Mouse (Mus musculus): ENCODE results near the gene Hexim1. TPM values are rescaled to one million over a fixed set of nuclear protein-coding genes. Genes with fewer than 3 reads are reported as not detected.

Gene Hexim1
- total and polyA plus RNA-seq, 2 experiments from 2014 or later, result 4.5 to 19.1 TPM

GRCm38 (mm10) chr11:103162132-103162531 is 46.1 kb downstream of the Hexim1 start:
- DNase-seq (ENCODE audit: low spot score) (no peak), ATAC-seq (ENCODE audit: low FRiP score) (no peak)
- Histone ChIP-seq H3K27me3 (ENCODE audit: insufficient read depth, low read length) (no peaks in the 10 kb centered on the region), H3K36me3 (ENCODE audit: insufficient read depth, low read length) (no peaks in the 10 kb centered on the region), H3K27ac (ENCODE audit: low read depth, low read length) (no peak overlapping the region), H3K4me1 (ENCODE audit: insufficient read depth, low read length) (no peaks in the 10 kb centered on the region), H3K9me3 (ENCODE audit: low read length) (no peaks in the 10 kb centered on the region), H3K4me2 (ENCODE audit: low read depth, low read length, poor library complexity, severe bottlenecking) (no peak overlapping the region), H3K9ac (replicated peaks; ENCODE audit: low read length, poor library complexity, severe bottlenecking) (no peak overlapping the region), H3K4me3 (ENCODE audit: low read depth, low read length) (no peak overlapping the region)
- 94% methylated on average over 5 of the region's 5 CpGs for WGBS
- TF ChIP-seq CTCF (IDR thresholded peaks at IDR 0.05), result peak; percentile 55

DNA sequence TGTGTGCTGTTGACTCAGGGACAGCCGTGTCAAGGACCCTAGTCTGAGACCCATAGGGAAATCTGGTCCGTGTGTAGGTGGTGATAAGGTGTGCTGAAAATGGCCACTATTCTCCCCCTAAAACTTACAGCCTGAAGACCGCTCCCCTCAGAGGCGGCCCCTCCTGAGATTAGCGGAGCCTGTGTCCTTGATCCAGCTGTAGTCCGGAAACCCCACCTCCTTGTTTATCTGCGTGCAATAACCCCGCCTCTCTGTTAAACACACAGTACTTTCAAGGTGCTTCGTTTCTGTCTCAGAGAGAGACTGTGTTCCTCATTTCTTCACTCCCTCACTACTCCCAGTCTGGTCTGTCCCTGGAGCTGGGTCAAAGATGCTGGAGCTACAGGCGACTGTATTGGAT is 48.4 kb downstream of the Hexim1 start:
- Histone ChIP-seq H3K27me3 (ENCODE audit: insufficient read depth, low read length) (no peaks in the 10 kb centered on the region), H3K9ac (replicated peaks; ENCODE audit: low read length, poor library complexity, severe bottlenecking) (no peak overlapping the region), H3K9me3 (ENCODE audit: low read length) (no peaks in the 10 kb centered on the region), H3K4me2 (ENCODE audit: low read depth, low read length, poor library complexity, severe bottlenecking) (no peak overlapping the region), H3K4me1 (ENCODE audit: insufficient read depth, low read length) (peaks cover 5% of the 10 kb centered on the region; the same call in 1 of the 2 replicates), H3K27ac (ENCODE audit: low read depth, low read length) (no peak overlapping the region), H3K36me3 (ENCODE audit: insufficient read depth, low read length) (no peaks in the 10 kb centered on the region), H3K4me3 (ENCODE audit: low read depth, low read length) (no peak overlapping the region)
- no peak for TF ChIP-seq CTCF (IDR thresholded peaks at IDR 0.05)
- DNase-seq (ENCODE audit: low spot score), result no peak
- WGBS, result 32% methylated on average over 10 of the region's 10 CpGs
- ATAC-seq (ENCODE audit: low FRiP score), result no peak

- WGBS, result 25% methylated on average over 9 of the region's 9 CpGs
- DNase-seq (ENCODE audit: low spot score), result peak; percentile 77
- H3K9ac ChIP-seq (replicated peaks; ENCODE audit: low read length, poor library complexity, severe bottlenecking), result no peak overlapping the region
- H3K9me3 ChIP-seq (ENCODE audit: low read length), result no peaks in the 10 kb centered on the region
- ATAC-seq (ENCODE audit: low FRiP score), result no peak
- H3K4me2 ChIP-seq (ENCODE audit: low read depth, low read length, poor library complexity, severe bottlenecking), result no peak overlapping the region
- H3K36me3 ChIP-seq (ENCODE audit: insufficient read depth, low read length), result no peaks in the 10 kb centered on the region
- no peak overlapping the region for H3K4me3 ChIP-seq (ENCODE audit: low read depth, low read length)
- no peaks in the 10 kb centered on the region for H3K27me3 ChIP-seq (ENCODE audit: insufficient read depth, low read length)
- peaks cover 26% of the 10 kb centered on the region for H3K4me1 ChIP-seq (ENCODE audit: insufficient read depth, low read length)
- TF ChIP-seq CTCF (IDR thresholded peaks at IDR 0.05), result peak; percentile 95
- H3K27ac ChIP-seq (ENCODE audit: low read depth, low read length), result peak overlapping the region; percentile 14; the same call in 1 of the 2 replicates
These were observed 52.8 kb downstream of the Hexim1 start for GRCm38 (mm10) chr11:103168690-103169390.

Other genes with a start within 250 kb of the Hexim1 start
- 63.0 and 69.8 TPM in 2 replicates for gene Eftud2, start 235.2 kb upstream of the Hexim1 start, total RNA-seq (2014; rRNA removed)
- 104 and 105 TPM in 2 replicates for gene Eftud2, start 235.2 kb upstream of the Hexim1 start, polyA plus RNA-seq (2015; fragmentation: Nextera tagmentation; extraction: Ambion mirVana)
- 0.33 and 1.6 TPM in 2 replicates for gene Ccdc103, start 235.0 kb upstream of the Hexim1 start, total RNA-seq (2014; rRNA removed)
- gene Ccdc103, start 235.0 kb upstream of the Hexim1 start, polyA plus RNA-seq (2015; fragmentation: Nextera tagmentation; extraction: Ambion mirVana), result 1.7 and 1.8 TPM in 2 replicates
- gene Fam187a, start 231.1 kb upstream of the Hexim1 start, total RNA-seq (2014; rRNA removed), result not detected in 2 replicates
- gene Fam187a, start 231.1 kb upstream of the Hexim1 start, polyA plus RNA-seq (2015; fragmentation: Nextera tagmentation; extraction: Ambion mirVana), result 0.12 TPM in 1 of 2 replicates, not detected in the other
- 19.5 and 36.4 TPM in 2 replicates for gene Gfap, start 215.3 kb upstream of the Hexim1 start, total RNA-seq (2014; rRNA removed)
- gene Gfap, start 215.3 kb upstream of the Hexim1 start, polyA plus RNA-seq (2015; fragmentation: Nextera tagmentation; extraction: Ambion mirVana), result 20.6 and 24.3 TPM in 2 replicates
- gene Kif18b, start 191.1 kb upstream of the Hexim1 start, total RNA-seq (2014; rRNA removed), result 3.8 and 6.3 TPM in 2 replicates
- 0.46 and 0.60 TPM in 2 replicates for gene Kif18b, start 191.1 kb upstream of the Hexim1 start, polyA plus RNA-seq (2015; fragmentation: Nextera tagmentation; extraction: Ambion mirVana)
- gene C1ql1, start 169.5 kb upstream of the Hexim1 start, total RNA-seq (2014; rRNA removed), result 45.6 and 52.8 TPM in 2 replicates
- 15.8 and 16.9 TPM in 2 replicates for gene C1ql1, start 169.5 kb upstream of the Hexim1 start, polyA plus RNA-seq (2015; fragmentation: Nextera tagmentation; extraction: Ambion mirVana)
- 48.6 and 56.3 TPM in 2 replicates for gene Nmt1, start 88.0 kb upstream of the Hexim1 start, total RNA-seq (2014; rRNA removed)
- 39.1 and 40.5 TPM in 2 replicates for gene Nmt1, start 88.0 kb upstream of the Hexim1 start, polyA plus RNA-seq (2015; fragmentation: Nextera tagmentation; extraction: Ambion mirVana)
- 154 and 191 TPM in 2 replicates for gene Dcakd, start 87.9 kb upstream of the Hexim1 start, total RNA-seq (2014; rRNA removed)
- 165 and 173 TPM in 2 replicates for gene Dcakd, start 87.9 kb upstream of the Hexim1 start, polyA plus RNA-seq (2015; fragmentation: Nextera tagmentation; extraction: Ambion mirVana)
- gene Plcd3, start 14.6 kb upstream of the Hexim1 start, total RNA-seq (2014; rRNA removed), result 9.4 and 9.7 TPM in 2 replicates
- gene Plcd3, start 14.6 kb upstream of the Hexim1 start, polyA plus RNA-seq (2015; fragmentation: Nextera tagmentation; extraction: Ambion mirVana), result 4.7 and 4.9 TPM in 2 replicates
- gene Acbd4, start 14.5 kb upstream of the Hexim1 start, total RNA-seq (2014; rRNA removed), result 21.8 and 22.9 TPM in 2 replicates
- gene Acbd4, start 14.5 kb upstream of the Hexim1 start, polyA plus RNA-seq (2015; fragmentation: Nextera tagmentation; extraction: Ambion mirVana), result 17.5 and 21.8 TPM in 2 replicates
- gene Hexim2, start 16.2 kb downstream of the Hexim1 start, total RNA-seq (2014; rRNA removed), result 46.3 and 57.8 TPM in 2 replicates
- gene Hexim2, start 16.2 kb downstream of the Hexim1 start, polyA plus RNA-seq (2015; fragmentation: Nextera tagmentation; extraction: Ambion mirVana), result 38.0 and 40.5 TPM in 2 replicates
- 12.0 and 14.3 TPM in 2 replicates for gene Fmnl1, start 54.9 kb downstream of the Hexim1 start, total RNA-seq (2014; rRNA removed)
- 7.3 and 9.5 TPM in 2 replicates for gene Fmnl1, start 54.9 kb downstream of the Hexim1 start, polyA plus RNA-seq (2015; fragmentation: Nextera tagmentation; extraction: Ambion mirVana)
- 0.61 TPM in 1 of 2 replicates, not detected in the other for gene 1700023F06Rik, start 92.3 kb downstream of the Hexim1 start, total RNA-seq (2014; rRNA removed)
- 4.3 and 4.9 TPM in 2 replicates for gene 1700023F06Rik, start 92.3 kb downstream of the Hexim1 start, polyA plus RNA-seq (2015; fragmentation: Nextera tagmentation; extraction: Ambion mirVana)
- 1.4 and 1.9 TPM in 2 replicates for gene Spata32, start 102.2 kb downstream of the Hexim1 start, total RNA-seq (2014; rRNA removed)
- 1.2 and 1.5 TPM in 2 replicates for gene Spata32, start 102.2 kb downstream of the Hexim1 start, polyA plus RNA-seq (2015; fragmentation: Nextera tagmentation; extraction: Ambion mirVana)
- gene Map3k14, start 151.2 kb downstream of the Hexim1 start, total RNA-seq (2014; rRNA removed), result 4.8 and 6.1 TPM in 2 replicates
- 1.5 and 1.7 TPM in 2 replicates for gene Map3k14, start 151.2 kb downstream of the Hexim1 start, polyA plus RNA-seq (2015; fragmentation: Nextera tagmentation; extraction: Ambion mirVana)
- 7.6 and 7.9 TPM in 2 replicates for gene Arhgap27, start 247.5 kb downstream of the Hexim1 start, total RNA-seq (2014; rRNA removed)
- gene Arhgap27, start 247.5 kb downstream of the Hexim1 start, polyA plus RNA-seq (2015; fragmentation: Nextera tagmentation; extraction: Ambion mirVana), result 4.9 and 6.2 TPM in 2 replicates

All from midbrain, postnatal 0 days (tissue).